Mouse (Mus musculus): ENCODE results near the gene Olfr616. TPM values are rescaled to one million over a fixed set of nuclear protein-coding genes. Genes with fewer than 3 reads are reported as not detected.
"Not testable (repeated sequence)": the region's sequence is repeated elsewhere in the genome, so short reads cannot be mapped to it uniquely, and the experiment has no call there.

Gene Olfr616
- not detected in 2 replicates for polyA plus RNA-seq (2014; fragmentation: Nextera tagmentation; extraction: Ambion mirVana)

DNA sequence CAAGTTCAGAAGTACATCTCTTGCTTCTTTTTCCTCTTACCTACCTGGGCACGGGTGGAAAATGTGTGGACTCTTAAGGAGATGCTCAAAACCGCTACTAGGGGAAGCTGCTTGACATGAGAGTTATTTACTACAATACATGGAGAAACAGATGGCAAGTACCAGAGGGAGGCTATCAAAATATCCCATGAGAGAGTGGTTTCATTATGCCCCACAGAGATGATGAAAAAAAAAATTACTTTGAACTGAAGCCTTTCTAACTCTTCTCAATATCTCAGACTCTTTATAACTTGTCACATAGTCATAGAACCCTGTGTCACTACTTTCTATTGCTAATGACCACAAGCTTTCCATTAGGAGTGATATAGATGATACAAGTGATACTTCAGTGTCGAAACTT, at the start of gene Olfr616:
Olfr616 (minus strand) TSS at position 101 of the 400 bp plus-strand sequence.
- H3K27me3 ChIP-seq (ENCODE audit: control insufficient read depth, insufficient read depth, low read length), result no peaks in the 10 kb centered on the region
- no peak within 1 kb of the TSS for H3K27ac ChIP-seq (replicated peaks; ENCODE audit: low read depth, low read length)
- ATAC-seq (ENCODE audit: low FRiP score, low TSS enrichment), result no peak
- H3K9me3 ChIP-seq (ENCODE audit: control insufficient read depth, low read length), result no peaks in the 10 kb centered on the region
- 83% methylated on average over 3 of the region's 3 CpGs for WGBS
- H3K36me3 ChIP-seq (ENCODE audit: control insufficient read depth, insufficient read depth, low read length), result no peaks in the 10 kb centered on the region
- H3K4me2 ChIP-seq (ENCODE audit: low read length), result no peak within 1 kb of the TSS
- no peaks in the 10 kb centered on the region for H3K4me1 ChIP-seq (ENCODE audit: control insufficient read depth, insufficient read depth, low read length)
- no peak within 1 kb of the TSS for H3K9ac ChIP-seq (replicated peaks; ENCODE audit: low read length)
- DNase-seq, result no peak
- H3K4me3 ChIP-seq (replicated peaks; ENCODE audit: low read depth, low read length), result no peak within 1 kb of the TSS

DNA sequence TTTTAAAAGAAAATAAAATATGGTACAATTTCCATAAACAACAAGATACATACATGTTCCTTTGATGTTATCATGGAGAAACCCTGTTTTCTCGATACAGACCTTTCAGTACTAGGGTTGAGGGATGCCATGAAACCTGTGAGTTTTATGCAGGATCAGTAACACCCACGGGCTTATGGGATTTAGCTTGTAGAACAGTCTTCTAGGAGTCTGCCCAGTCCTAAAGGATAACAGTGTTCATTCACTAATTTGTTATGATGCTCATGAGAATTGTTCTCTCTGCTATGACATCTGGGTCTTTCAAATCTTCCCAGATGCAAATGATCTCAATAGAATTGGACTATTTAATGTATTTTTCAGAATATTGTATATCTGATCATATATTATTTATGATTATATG, 43.5 kb upstream of the Olfr616 start, which contains the start of gene Olfr620:
Olfr620 (minus strand) TSS at position 101 of the 400 bp plus-strand sequence.
- no peak within 1 kb of the TSS for H3K27ac ChIP-seq (replicated peaks; ENCODE audit: low read depth, low read length)
- no peak within 1 kb of the TSS for H3K4me2 ChIP-seq (ENCODE audit: low read length)
- no peak within 1 kb of the TSS for H3K9ac ChIP-seq (replicated peaks; ENCODE audit: low read length)
- no peak within 1 kb of the TSS for H3K4me3 ChIP-seq (replicated peaks; ENCODE audit: low read depth, low read length)
- H3K36me3 ChIP-seq (ENCODE audit: control insufficient read depth, insufficient read depth, low read length), result no peaks in the 10 kb centered on the region
- no peak for DNase-seq
- H3K27me3 ChIP-seq (ENCODE audit: control insufficient read depth, insufficient read depth, low read length), result no peaks in the 10 kb centered on the region
- 70% methylated on average over 2 of the region's 2 CpGs for WGBS
- H3K9me3 ChIP-seq (ENCODE audit: control insufficient read depth, low read length), result no peaks in the 10 kb centered on the region
- no peak for ATAC-seq (ENCODE audit: low FRiP score, low TSS enrichment)
- H3K4me1 ChIP-seq (ENCODE audit: control insufficient read depth, insufficient read depth, low read length), result no peaks in the 10 kb centered on the region

DNA sequence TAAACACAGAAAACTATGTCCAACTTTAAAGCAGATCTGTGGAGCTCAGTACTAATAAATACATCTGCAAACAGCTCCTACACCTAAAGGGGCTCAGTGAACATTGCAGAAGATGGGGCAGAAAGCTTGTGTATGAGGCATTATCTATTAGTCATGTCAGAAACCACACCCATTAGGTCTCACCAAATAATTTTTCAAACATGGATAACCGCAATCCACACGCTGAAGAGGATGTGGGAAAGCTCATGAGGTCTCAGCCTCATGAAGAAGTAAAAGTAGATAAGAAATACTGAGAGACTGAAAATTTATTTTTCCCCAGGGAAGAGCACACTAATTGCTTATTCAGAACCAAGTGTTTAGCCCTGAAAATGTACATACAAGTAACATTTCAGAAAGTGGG, 38.5 kb upstream of the Olfr616 start:
- no peaks in the 10 kb centered on the region for H3K4me1 ChIP-seq (ENCODE audit: control insufficient read depth, insufficient read depth, low read length)
- no peak for ATAC-seq (ENCODE audit: low FRiP score, low TSS enrichment)
- 96% methylated on average over 2 of the region's 2 CpGs for WGBS

DNA sequence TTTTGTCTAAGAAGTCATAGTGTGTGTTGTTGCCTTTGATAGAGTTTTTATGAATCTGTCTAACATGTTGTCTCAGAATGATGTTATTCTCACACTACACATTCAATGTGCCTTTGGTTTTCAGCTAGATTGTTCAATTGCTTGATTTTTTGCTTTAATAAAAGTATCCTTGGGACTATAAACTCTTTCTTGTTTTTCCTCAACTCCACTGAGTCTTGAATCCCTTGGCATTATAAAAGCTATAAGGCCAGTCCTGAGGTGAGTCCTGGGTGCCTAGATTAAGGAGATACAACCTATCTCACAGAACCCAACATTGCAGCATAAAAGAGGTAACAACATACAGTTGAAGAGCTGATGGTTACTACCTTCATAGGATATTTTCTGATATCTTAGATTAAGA, 31.3 kb upstream of the Olfr616 start, which contains the start of gene Olfr619:
Olfr619 (plus strand) TSS at position 301 of the 400 bp plus-strand sequence.
- H3K9me3 ChIP-seq (ENCODE audit: control insufficient read depth, low read length), result no peaks in the 10 kb centered on the region
- ATAC-seq (ENCODE audit: low FRiP score, low TSS enrichment), result no peak
- H3K4me2 ChIP-seq (ENCODE audit: low read length), result no peak within 1 kb of the TSS
- no peaks in the 10 kb centered on the region for H3K36me3 ChIP-seq (ENCODE audit: control insufficient read depth, insufficient read depth, low read length)
- H3K27ac ChIP-seq (replicated peaks; ENCODE audit: low read depth, low read length), result no peak within 1 kb of the TSS
- no peak within 1 kb of the TSS for H3K9ac ChIP-seq (replicated peaks; ENCODE audit: low read length)
- no peak for DNase-seq
- no peaks in the 10 kb centered on the region for H3K27me3 ChIP-seq (ENCODE audit: control insufficient read depth, insufficient read depth, low read length)
- H3K4me1 ChIP-seq (ENCODE audit: control insufficient read depth, insufficient read depth, low read length), result no peaks in the 10 kb centered on the region
- no peak within 1 kb of the TSS for H3K4me3 ChIP-seq (replicated peaks; ENCODE audit: low read depth, low read length)

More for the DNA sequence above, 38.5 kb upstream of the Olfr616 start:
- Histone ChIP-seq H3K4me3 (replicated peaks; ENCODE audit: low read depth, low read length) (no peak overlapping the region), H3K9ac (replicated peaks; ENCODE audit: low read length) (no peak overlapping the region), H3K4me2 (ENCODE audit: low read length) (no peak overlapping the region), H3K27ac (replicated peaks; ENCODE audit: low read depth, low read length) (no peak overlapping the region), H3K9me3 (ENCODE audit: control insufficient read depth, low read length) (no peaks in the 10 kb centered on the region), H3K27me3 (ENCODE audit: control insufficient read depth, insufficient read depth, low read length) (no peaks in the 10 kb centered on the region), H3K36me3 (ENCODE audit: control insufficient read depth, insufficient read depth, low read length) (no peaks in the 10 kb centered on the region)
- no peak for DNase-seq

DNA sequence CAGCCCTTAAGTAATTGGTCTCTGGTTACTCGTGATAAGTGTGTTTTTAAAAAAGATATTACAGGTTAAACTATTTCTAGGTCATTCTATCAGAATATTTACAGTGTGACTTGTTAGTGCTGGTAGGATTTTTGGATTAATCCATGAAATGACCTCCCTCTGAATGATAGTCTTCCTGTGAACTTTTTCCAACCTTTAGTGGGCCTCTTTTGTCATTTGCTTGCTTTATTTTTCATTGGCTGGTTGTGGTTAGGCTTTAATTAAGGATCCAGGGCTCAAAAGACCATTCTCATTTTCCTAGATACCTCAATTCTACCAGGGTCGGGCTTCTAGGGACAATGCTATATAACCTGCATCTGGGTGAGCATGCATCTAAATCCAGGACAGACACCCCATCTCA, 20.9 kb upstream of the Olfr616 start, which contains the start of gene Olfr618:
Olfr618 (plus strand) TSS at position 301 of the 400 bp plus-strand sequence.
- Histone ChIP-seq H3K4me1 (ENCODE audit: control insufficient read depth, insufficient read depth, low read length) (no peaks in the 10 kb centered on the region), H3K27me3 (ENCODE audit: control insufficient read depth, insufficient read depth, low read length) (no peaks in the 10 kb centered on the region), H3K36me3 (ENCODE audit: control insufficient read depth, insufficient read depth, low read length) (no peaks in the 10 kb centered on the region), H3K9ac (replicated peaks; ENCODE audit: low read length) (no peak within 1 kb of the TSS), H3K9me3 (ENCODE audit: control insufficient read depth, low read length) (no peaks in the 10 kb centered on the region), H3K4me3 (replicated peaks; ENCODE audit: low read depth, low read length) (no peak within 1 kb of the TSS), H3K27ac (replicated peaks; ENCODE audit: low read depth, low read length) (no peak within 1 kb of the TSS), H3K4me2 (ENCODE audit: low read length) (no peak within 1 kb of the TSS)
- DNase-seq (no peak), ATAC-seq (ENCODE audit: low FRiP score, low TSS enrichment) (no peak)
- WGBS, result 57% methylated on average over 2 of the region's 2 CpGs

DNA sequence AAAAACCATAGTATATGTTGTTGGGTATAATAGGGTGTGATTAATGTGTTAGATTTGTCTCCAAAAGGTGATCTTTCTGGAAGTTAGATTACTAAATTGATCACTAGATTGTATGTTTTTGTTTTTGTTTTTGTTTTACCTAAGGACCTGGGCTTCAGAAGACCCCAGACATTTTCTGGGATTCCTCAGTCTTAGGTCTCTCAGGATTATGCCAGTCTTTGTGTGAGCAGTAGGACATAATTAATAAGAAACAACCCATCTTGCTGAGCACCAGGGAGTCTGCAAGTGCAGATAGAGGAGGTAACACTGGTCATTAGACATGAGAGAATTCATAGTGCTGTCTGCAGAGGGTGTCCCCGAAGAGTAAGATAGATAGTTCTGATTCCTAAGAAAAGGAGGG, 3.8 kb upstream of the Olfr616 start, which contains the start of gene Olfr617:
Olfr617 (plus strand) TSS at position 301 of the 400 bp plus-strand sequence.
- H3K27ac ChIP-seq (replicated peaks; ENCODE audit: low read depth, low read length), result no peak within 1 kb of the TSS
- no peak within 1 kb of the TSS for H3K9ac ChIP-seq (replicated peaks; ENCODE audit: low read length)
- H3K4me3 ChIP-seq (replicated peaks; ENCODE audit: low read depth, low read length), result no peak within 1 kb of the TSS
- no peak within 1 kb of the TSS for H3K4me2 ChIP-seq (ENCODE audit: low read length)
- H3K36me3 ChIP-seq (ENCODE audit: control insufficient read depth, insufficient read depth, low read length), result no peaks in the 10 kb centered on the region
- H3K4me1 ChIP-seq (ENCODE audit: control insufficient read depth, insufficient read depth, low read length), result no peaks in the 10 kb centered on the region
- no peak for ATAC-seq (ENCODE audit: low FRiP score, low TSS enrichment)
- no peak for DNase-seq
- 88% methylated on average over 1 of the region's 1 CpGs for WGBS
- H3K27me3 ChIP-seq (ENCODE audit: control insufficient read depth, insufficient read depth, low read length), result no peaks in the 10 kb centered on the region
- no peaks in the 10 kb centered on the region for H3K9me3 ChIP-seq (ENCODE audit: control insufficient read depth, low read length)

DNA sequence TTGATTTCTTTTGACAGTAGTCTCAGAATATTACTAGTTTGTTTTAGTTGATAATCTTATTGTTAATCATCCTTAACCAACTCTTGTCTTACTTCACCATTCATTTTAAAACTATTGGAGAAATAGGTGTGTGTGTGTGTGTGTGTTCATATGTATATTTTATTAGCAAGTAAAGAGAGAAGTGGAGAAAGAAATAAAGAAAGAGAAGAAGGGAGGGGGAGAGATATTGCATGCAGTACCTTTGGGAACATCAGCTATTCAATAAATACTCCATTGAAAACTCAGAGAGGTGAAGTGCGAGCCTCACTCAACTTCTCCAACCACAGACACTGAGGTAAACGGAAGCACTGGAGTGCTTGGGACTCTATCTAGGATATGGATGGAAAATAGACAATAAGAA, 13.2 kb downstream of the Olfr616 start, which contains the start of gene Olfr615:
Olfr615 (plus strand) TSS at position 301 of the 400 bp plus-strand sequence.
- no peak within 1 kb of the TSS for H3K27ac ChIP-seq (replicated peaks; ENCODE audit: low read depth, low read length)
- no peaks in the 10 kb centered on the region for H3K27me3 ChIP-seq (ENCODE audit: control insufficient read depth, insufficient read depth, low read length)
- H3K4me2 ChIP-seq (ENCODE audit: low read length), result no peak within 1 kb of the TSS
- no peak within 1 kb of the TSS for H3K9ac ChIP-seq (replicated peaks; ENCODE audit: low read length)
- H3K9me3 ChIP-seq (ENCODE audit: control insufficient read depth, low read length), result no peaks in the 10 kb centered on the region
- H3K4me3 ChIP-seq (replicated peaks; ENCODE audit: low read depth, low read length), result no peak within 1 kb of the TSS
- H3K36me3 ChIP-seq (ENCODE audit: control insufficient read depth, insufficient read depth, low read length), result no peaks in the 10 kb centered on the region
- no peak for ATAC-seq (ENCODE audit: low FRiP score, low TSS enrichment)
- WGBS, result 91% methylated on average over 2 of the region's 2 CpGs
- H3K4me1 ChIP-seq (ENCODE audit: control insufficient read depth, insufficient read depth, low read length), result no peaks in the 10 kb centered on the region
- DNase-seq, result no peak

DNA sequence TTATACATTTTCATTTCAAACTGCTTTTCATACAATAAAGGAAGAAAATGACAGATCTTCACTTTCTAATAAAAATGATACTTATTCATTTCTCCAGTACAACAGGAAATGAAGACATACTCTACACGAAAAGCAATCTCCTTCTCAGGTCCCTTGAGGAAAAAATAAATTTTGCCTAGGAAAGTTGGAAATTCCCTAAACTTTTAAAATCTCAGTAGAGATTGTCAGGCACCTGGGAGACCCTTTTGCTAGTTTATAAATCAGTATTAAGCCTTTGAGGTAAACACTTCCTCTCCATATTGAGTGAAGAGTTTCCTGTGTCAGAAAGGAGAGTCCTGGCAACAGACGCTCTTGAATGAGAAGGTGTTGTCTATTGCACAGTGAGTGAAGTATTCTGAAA, 21.2 kb downstream of the Olfr616 start, which contains the start of gene Olfr613:
Olfr613 (plus strand) TSS at position 301 of the 400 bp plus-strand sequence.
- H3K27ac ChIP-seq (replicated peaks; ENCODE audit: low read depth, low read length), result no peak within 1 kb of the TSS
- DNase-seq, result no peak
- H3K9ac ChIP-seq (replicated peaks; ENCODE audit: low read length), result no peak within 1 kb of the TSS
- 82% methylated on average over 2 of the region's 2 CpGs for WGBS
- H3K4me2 ChIP-seq (ENCODE audit: low read length), result no peak within 1 kb of the TSS
- no peak for ATAC-seq (ENCODE audit: low FRiP score, low TSS enrichment)
- H3K27me3 ChIP-seq (ENCODE audit: control insufficient read depth, insufficient read depth, low read length), result no peaks in the 10 kb centered on the region
- H3K4me3 ChIP-seq (replicated peaks; ENCODE audit: low read depth, low read length), result no peak within 1 kb of the TSS
- no peaks in the 10 kb centered on the region for H3K4me1 ChIP-seq (ENCODE audit: control insufficient read depth, insufficient read depth, low read length)
- H3K9me3 ChIP-seq (ENCODE audit: control insufficient read depth, low read length), result no peaks in the 10 kb centered on the region
- H3K36me3 ChIP-seq (ENCODE audit: control insufficient read depth, insufficient read depth, low read length), result no peaks in the 10 kb centered on the region

DNA sequence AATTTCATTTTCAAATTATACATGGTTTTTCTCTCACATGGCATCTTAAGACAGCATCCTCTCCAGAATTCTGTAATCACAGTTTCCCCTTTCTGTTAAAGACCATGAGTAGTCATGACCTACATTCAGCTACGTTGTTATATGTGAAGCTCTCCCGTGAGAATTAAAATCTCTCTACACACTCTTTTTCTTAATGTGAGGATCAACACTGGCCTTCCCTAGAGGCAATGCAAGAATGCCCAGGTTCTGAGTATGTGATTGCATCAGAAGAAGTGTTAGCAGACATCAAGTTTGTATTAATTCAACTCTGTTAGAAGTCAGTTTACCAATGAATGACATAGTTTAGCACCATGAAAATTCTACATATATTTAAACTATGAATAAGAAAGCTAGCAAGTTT, 26.3 kb downstream of the Olfr616 start, which contains the start of gene Olfr612:
Olfr612 (minus strand) TSS at position 101 of the 400 bp plus-strand sequence.
- not testable (repeated sequence) for DNase-seq; H3K27ac ChIP-seq (replicated peaks; ENCODE audit: low read depth, low read length); H3K36me3 ChIP-seq (ENCODE audit: control insufficient read depth, insufficient read depth, low read length); H3K9ac ChIP-seq (replicated peaks; ENCODE audit: low read length); ATAC-seq (ENCODE audit: low FRiP score, low TSS enrichment); H3K9me3 ChIP-seq (ENCODE audit: control insufficient read depth, low read length); H3K4me3 ChIP-seq (replicated peaks; ENCODE audit: low read depth, low read length); H3K4me1 ChIP-seq (ENCODE audit: control insufficient read depth, insufficient read depth, low read length); H3K27me3 ChIP-seq (ENCODE audit: control insufficient read depth, insufficient read depth, low read length); H3K4me2 ChIP-seq (ENCODE audit: low read length)
- 87% methylated on average over 2 of the region's 2 CpGs for WGBS
